In the genomic region with DNA sequence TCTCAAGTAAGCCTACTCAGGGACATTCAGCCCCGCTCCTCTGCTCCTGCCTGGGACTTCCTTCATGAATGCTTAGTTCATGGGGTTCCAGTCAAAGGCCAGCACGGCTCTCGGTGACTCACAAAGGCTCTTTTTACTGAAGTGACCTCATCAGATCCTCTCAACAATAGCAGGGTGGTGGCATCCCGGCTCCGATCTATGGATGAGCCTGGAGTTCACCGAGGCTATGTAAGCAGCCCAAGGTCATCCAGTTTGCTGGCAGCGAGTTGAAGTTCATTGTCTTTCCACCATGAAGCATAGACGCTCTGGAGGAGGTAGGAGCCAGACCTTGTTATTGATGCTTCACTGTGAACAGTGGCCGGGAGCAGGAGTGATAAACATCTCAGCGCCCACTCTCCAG, we compare ENCODE assay signal across 12 mouse cellular contexts. TPM values are rescaled to one million over a fixed set of nuclear protein-coding genes. Genes with fewer than 3 reads are reported as not detected.
DNase-seq lines count a peak whose midpoint lies in the region; ATAC-seq and TF ChIP-seq lines count a peak whose summit lies in the region.
"Had no signal": no experiment of that assay in that cellular context is flagged by ENCODE, and none has a peak within 500 bp of the region (broad histone marks: within the 10 kb centered on the region; RNA-seq: fewer than 3 reads in every experiment).

No protein-coding gene starts in this region.

- H3K9me3 ChIP-seq in heart, embryonic 16.5 days (replicated peaks; ENCODE audit: control insufficient read depth, low read length): no peaks in the 10 kb centered on the region
- H3K9me3 ChIP-seq in lung, embryonic 14.5 days (ENCODE audit: low read depth, low read length): no peaks in the 10 kb centered on the region
- H3K9me3 ChIP-seq in lung, postnatal 0 days (ENCODE audit: low read length): no peaks in the 10 kb centered on the region

- H3K4me3 ChIP-seq in heart, embryonic 16.5 days (ENCODE audit: low read length): no peak overlapping the region
- no peak overlapping the region for H3K4me3 ChIP-seq in lung, embryonic 14.5 days (ENCODE audit: low read depth, low read length)
- no peak overlapping the region for H3K4me3 ChIP-seq in lung, postnatal 0 days (ENCODE audit: low read depth, low read length)
- H3K4me3 ChIP-seq: erythroblast, embryonic 14.5 days had no signal

- no peak overlapping the region for H3K4me2 ChIP-seq in heart, embryonic 16.5 days (ENCODE audit: low read depth, low read length)
- H3K4me2 ChIP-seq in lung, embryonic 14.5 days: no peak overlapping the region
- no peak overlapping the region for H3K4me2 ChIP-seq in lung, postnatal 0 days (replicated peaks; ENCODE audit: low read depth, low read length)

- TF ChIP-seq EP300 in lung, postnatal 0 days (IDR thresholded peaks at IDR 0.05): peak; percentile 61

- no peak overlapping the region for H3K9ac ChIP-seq in heart, embryonic 16.5 days (ENCODE audit: low read length)
- no peak overlapping the region for H3K9ac ChIP-seq in lung, embryonic 14.5 days
- H3K9ac ChIP-seq in lung, postnatal 0 days (replicated peaks; ENCODE audit: low read depth): no peak overlapping the region

- peaks cover 13% of the 10 kb centered on the region for H3K4me1 ChIP-seq in heart, embryonic 16.5 days (ENCODE audit: control insufficient read depth, insufficient read depth, low read length)
- peaks cover 10% of the 10 kb centered on the region; the same call in 1 of the 2 replicates for H3K4me1 ChIP-seq in lung, embryonic 14.5 days (ENCODE audit: insufficient read depth)
- H3K4me1 ChIP-seq in lung, postnatal 0 days (ENCODE audit: insufficient read depth, low read depth, low read length): peaks cover 5% of the 10 kb centered on the region; the same call in 1 of the 2 replicates

- DNase-seq in adrenal gland, postnatal 36 days: peak; percentile 27 to 47
- DNase-seq in adrenal gland, postnatal 4 days (ENCODE audit: low spot score in 2 of 2): no peak
- DNase-seq in heart, postnatal 10 days: no peak
- peak; percentile 38 for DNase-seq in lung, embryonic 14.5 days
- no peak for DNase-seq in lung, postnatal 25 days (ENCODE audit: low spot score)
- DNase-seq in lung, postnatal 0 days (ENCODE audit: low spot score): peak; percentile 64
- no peak for DNase-seq in urinary bladder, adult 2 months (ENCODE audit: low spot score)
- DNase-seq: kidney, postnatal 25 days; thymus, adult 2 months had no signal

- 52% methylated on average over 10 of the region's 10 CpGs for WGBS in heart, embryonic 16.5 days
- WGBS in lung, embryonic 14.5 days: 59% methylated on average over 10 of the region's 10 CpGs
- 49% methylated on average over 10 of the region's 10 CpGs for WGBS in lung, postnatal 0 days

- H3K27me3 ChIP-seq in heart, embryonic 16.5 days (ENCODE audit: control insufficient read depth, insufficient read depth, low read length): no peaks in the 10 kb centered on the region
- H3K27me3 ChIP-seq in lung, embryonic 14.5 days (ENCODE audit: insufficient read depth, low read length): no peaks in the 10 kb centered on the region
- no peaks in the 10 kb centered on the region for H3K27me3 ChIP-seq in lung, postnatal 0 days (replicated peaks; ENCODE audit: insufficient read depth, low read length)

- TF ChIP-seq CTCF in lung, embryonic 14.5 days (IDR thresholded peaks at IDR 0.05; ENCODE audit: low read depth): no peak
- TF ChIP-seq CTCF in lung, postnatal 0 days (IDR thresholded peaks at IDR 0.05): 0 out of 2 replicates have a peak, but pooled peaks have one; percentile 4

- H3K27ac ChIP-seq in heart, embryonic 16.5 days (ENCODE audit: low read length): peak overlapping the region; percentile 43; the same call in 1 of the 2 replicates
- H3K27ac ChIP-seq in lung, embryonic 14.5 days (ENCODE audit: low read depth): 0 out of 2 replicates have a peak overlapping the region, but pooled peaks have one; percentile 26
- H3K27ac ChIP-seq in lung, postnatal 0 days (ENCODE audit: low read length): peak overlapping the region; percentile 8

- no peaks in the 10 kb centered on the region for H3K36me3 ChIP-seq in heart, embryonic 16.5 days (ENCODE audit: control insufficient read depth, insufficient read depth)
- H3K36me3 ChIP-seq in lung, embryonic 14.5 days (ENCODE audit: insufficient read depth): no peaks in the 10 kb centered on the region
- H3K36me3 ChIP-seq in lung, postnatal 0 days (ENCODE audit: insufficient read depth, low read length): no peaks in the 10 kb centered on the region

- intact Hi-C loops in heart, postnatal 10 days (cut with DNase I): no loop called here

- no peak for ATAC-seq in heart, embryonic 16.5 days (replicated peaks; ENCODE audit: extremely low read depth, insufficient read depth, low FRiP score)
- no peak for ATAC-seq in lung, embryonic 14.5 days (ENCODE audit: insufficient read depth)
- ATAC-seq in lung, postnatal 0 days: peak; percentile 80
- ATAC-seq: intestine, embryonic 16.5 days had no signal

RNA-seq across cellular contexts. Expression of gene Tnni1, which starts 3.6 kb away (rescaled TPM):
- under 1 TPM in 1 of 2 experiments, not detected in 1; 0.33 TPM for total RNA-seq in adrenal gland, postnatal 36 days (2021)
- 10 to 100 TPM in 1 of 2 experiments, 1 to 10 TPM in 1; 4.4 to 13.1 TPM for total RNA-seq in adrenal gland, postnatal 4 days (2021)
- polyA plus RNA-seq in heart, embryonic 16.5 days (2015; fragmentation: Nextera tagmentation; extraction: Ambion mirVana): 4,265 and 4,826 TPM in 2 replicates
- 100 to 1,000 TPM; 610 to 792 TPM for total RNA-seq in heart, postnatal 10 days (2021)
- 11.4 and 63.9 TPM in 2 replicates for polyA plus RNA-seq in lung, embryonic 14.5 days (2014; fragmentation: Nextera tagmentation; extraction: Ambion mirVana)
- polyA plus RNA-seq in lung, postnatal 0 days (2015; fragmentation: Nextera tagmentation; extraction: Ambion mirVana): 26.1 and 31.2 TPM in 2 replicates
- 1.1 and 1.2 TPM in 2 replicates for polyA plus RNA-seq in urinary bladder, adult 2 months (2012; rRNA removed)
- polyA plus RNA-seq: erythroblast, embryonic 14.5 days had no signal

RNA-seq across cellular contexts. Expression of gene Phlda3, which starts 16.9 kb away (rescaled TPM):
- 10 to 100 TPM; 45.8 to 51.9 TPM for total RNA-seq in adrenal gland, postnatal 36 days (2021)
- total RNA-seq in adrenal gland, postnatal 4 days (2021): 10 to 100 TPM; 25.1 to 33.6 TPM
- polyA plus RNA-seq in heart, embryonic 16.5 days (2015; fragmentation: Nextera tagmentation; extraction: Ambion mirVana): 77.1 and 80.4 TPM in 2 replicates
- 10 to 100 TPM; 35.4 to 36.7 TPM for total RNA-seq in heart, postnatal 10 days (2021)
- 75.4 and 79.5 TPM in 2 replicates for polyA plus RNA-seq in lung, embryonic 14.5 days (2014; fragmentation: Nextera tagmentation; extraction: Ambion mirVana)
- 80.7 and 82.0 TPM in 2 replicates for polyA plus RNA-seq in lung, postnatal 0 days (2015; fragmentation: Nextera tagmentation; extraction: Ambion mirVana)
- polyA plus RNA-seq in urinary bladder, adult 2 months (2012; rRNA removed): 124 and 138 TPM in 2 replicates

RNA-seq across cellular contexts. Expression of gene Lad1, which starts 35.6 kb away (rescaled TPM):
- not detected for total RNA-seq in adrenal gland, postnatal 36 days (2021)
- 1 to 10 TPM in 1 of 2 experiments, under 1 TPM in 1; 0.25 to 5.5 TPM for total RNA-seq in adrenal gland, postnatal 4 days (2021)
- 5.9 TPM in 2 replicates for polyA plus RNA-seq in heart, embryonic 16.5 days (2015; fragmentation: Nextera tagmentation; extraction: Ambion mirVana)
- total RNA-seq in heart, postnatal 10 days (2021): 10 to 100 TPM in 1 of 2 experiments, 1 to 10 TPM in 1; 9.4 to 10.8 TPM
- polyA plus RNA-seq in lung, embryonic 14.5 days (2014; fragmentation: Nextera tagmentation; extraction: Ambion mirVana): 14.4 and 14.5 TPM in 2 replicates
- polyA plus RNA-seq in lung, postnatal 0 days (2015; fragmentation: Nextera tagmentation; extraction: Ambion mirVana): 4.4 and 6.0 TPM in 2 replicates
- polyA plus RNA-seq in urinary bladder, adult 2 months (2012; rRNA removed): 43.4 and 46.3 TPM in 2 replicates
- polyA plus RNA-seq: erythroblast, embryonic 14.5 days had no signal

RNA-seq across cellular contexts. Expression of gene Tnnt2, which starts 53.3 kb away (rescaled TPM):
- total RNA-seq in adrenal gland, postnatal 36 days (2021): 1 to 10 TPM; 2.5 to 2.6 TPM
- total RNA-seq in adrenal gland, postnatal 4 days (2021): 1 to 10 TPM; 2.4 to 4.2 TPM
- 9,605 and 10,628 TPM in 2 replicates for polyA plus RNA-seq in heart, embryonic 16.5 days (2015; fragmentation: Nextera tagmentation; extraction: Ambion mirVana)
- 1,000 to 10,000 TPM; 7,447 to 7,490 TPM for total RNA-seq in heart, postnatal 10 days (2021)
- polyA plus RNA-seq in lung, embryonic 14.5 days (2014; fragmentation: Nextera tagmentation; extraction: Ambion mirVana): 6.0 and 57.2 TPM in 2 replicates
- 84.6 and 115 TPM in 2 replicates for polyA plus RNA-seq in lung, postnatal 0 days (2015; fragmentation: Nextera tagmentation; extraction: Ambion mirVana)
- polyA plus RNA-seq in urinary bladder, adult 2 months (2012; rRNA removed): 274 and 426 TPM in 2 replicates
- polyA plus RNA-seq: erythroblast, embryonic 14.5 days had no signal

Comparison
In these comparisons a context has a peak if more than half of its experiments do, and no peak if none do; other contexts are left out.
1. DNase-seq: peak in adrenal gland, postnatal 36 days (2 of 2), lung, embryonic 14.5 days (single experiment) and lung, postnatal 0 days (single experiment); none in adrenal gland, postnatal 4 days (0 of 2), heart, postnatal 10 days (0 of 2), lung, postnatal 25 days (single experiment) and urinary bladder, adult 2 months (single experiment).
2. RNA of gene Tnni1, which starts 3.6 kb away (polyA plus RNA-seq): 4,265 to 4,826 TPM in heart, embryonic 16.5 days; 26.1 to 31.2 TPM in lung, postnatal 0 days, 11.4 to 63.9 TPM in lung, embryonic 14.5 days and 1.1 to 1.2 TPM in urinary bladder, adult 2 months; every median in the first group is over 10 times any median in the second.
3. Peak in every context shown above with its lines, with median percentiles within 50 percentile points of each other: H3K27ac ChIP-seq.